In genomic region chr11:117825333-117826101, GRCm38 (mm10) we compare ENCODE assay signal across 8 mouse cellular contexts. TPM values are rescaled to one million over a fixed set of nuclear protein-coding genes. Genes with fewer than 3 reads are reported as not detected.
DNase-seq lines count a peak whose midpoint lies in the region; ATAC-seq and TF ChIP-seq lines count a peak whose summit lies in the region.

TSS of gene Afmid (plus strand) at chr11:117825924.
TSS of gene Tk1 (minus strand) at chr11:117826092.

- H3K4me1 ChIP-seq in embryonic facial prominence, embryonic 13.5 days, result peaks cover 68% of the 10 kb centered on the region
- H3K4me1 ChIP-seq in heart, embryonic 11.5 days (ENCODE audit: control insufficient read depth, insufficient read depth, low read length), result peaks cover 57% of the 10 kb centered on the region
- H3K4me1 ChIP-seq in lung, postnatal 0 days (ENCODE audit: insufficient read depth, low read depth, low read length), result peaks cover 62% of the 10 kb centered on the region

- peak within 1 kb of the TSS; percentile 62 for H3K4me3 ChIP-seq in embryonic facial prominence, embryonic 13.5 days
- peak within 1 kb of the TSS; percentile 65 for H3K4me3 ChIP-seq in heart, embryonic 11.5 days (ENCODE audit: low read depth, low read length)
- peak within 1 kb of the TSS; percentile 27; the same call in 1 of the 2 replicates for H3K4me3 ChIP-seq in lung, postnatal 0 days (ENCODE audit: low read depth, low read length)

- H3K9me3 ChIP-seq in embryonic facial prominence, embryonic 13.5 days, result no peaks in the 10 kb centered on the region
- no peaks in the 10 kb centered on the region for H3K9me3 ChIP-seq in heart, embryonic 11.5 days (replicated peaks; ENCODE audit: control insufficient read depth, low read length)
- H3K9me3 ChIP-seq in lung, postnatal 0 days (ENCODE audit: low read length), result no peaks in the 10 kb centered on the region

- H3K27ac ChIP-seq in embryonic facial prominence, embryonic 13.5 days, result peak within 1 kb of the TSS; percentile 95
- peak within 1 kb of the TSS; percentile 89 for H3K27ac ChIP-seq in heart, embryonic 11.5 days (ENCODE audit: low read depth, low read length)
- peak within 1 kb of the TSS; percentile 43 for H3K27ac ChIP-seq in lung, postnatal 0 days (ENCODE audit: low read length)

- H3K36me3 ChIP-seq in embryonic facial prominence, embryonic 13.5 days, result peaks cover 30% of the 10 kb centered on the region
- H3K36me3 ChIP-seq in heart, embryonic 11.5 days (ENCODE audit: control insufficient read depth, insufficient read depth, low read length), result peaks cover 14% of the 10 kb centered on the region
- no peaks in the 10 kb centered on the region for H3K36me3 ChIP-seq in lung, postnatal 0 days (ENCODE audit: insufficient read depth, low read length)

- peak within 1 kb of the TSS; percentile 86 for H3K4me2 ChIP-seq in embryonic facial prominence, embryonic 13.5 days
- H3K4me2 ChIP-seq in heart, embryonic 11.5 days, result peak within 1 kb of the TSS; percentile 81
- H3K4me2 ChIP-seq in lung, postnatal 0 days (replicated peaks; ENCODE audit: low read depth, low read length), result peak within 1 kb of the TSS; percentile 63

- H3K9ac ChIP-seq in embryonic facial prominence, embryonic 13.5 days, result peak within 1 kb of the TSS; percentile 81
- H3K9ac ChIP-seq in heart, embryonic 11.5 days (ENCODE audit: low read depth, low read length), result peak within 1 kb of the TSS; percentile 86
- H3K9ac ChIP-seq in lung, postnatal 0 days (replicated peaks; ENCODE audit: low read depth), result peak within 1 kb of the TSS; percentile 20; the same call in 1 of the 2 replicates

- TF ChIP-seq CTCF in lung, postnatal 0 days (IDR thresholded peaks at IDR 0.05), result no peak

- H3K27me3 ChIP-seq in embryonic facial prominence, embryonic 13.5 days, result no peaks in the 10 kb centered on the region
- no peaks in the 10 kb centered on the region for H3K27me3 ChIP-seq in heart, embryonic 11.5 days (ENCODE audit: control insufficient read depth, insufficient read depth, low read length)
- H3K27me3 ChIP-seq in lung, postnatal 0 days (replicated peaks; ENCODE audit: insufficient read depth, low read length), result no peaks in the 10 kb centered on the region

- peak; percentile 68 for ATAC-seq in embryonic facial prominence, embryonic 13.5 days (ENCODE audit: insufficient number of reproducible peaks, insufficient read depth, low FRiP score, low TSS enrichment, low read depth)
- 0 out of 2 replicates have a peak, but pooled peaks have one; percentile 27 for ATAC-seq in heart, embryonic 11.5 days (replicated peaks; ENCODE audit: insufficient number of reproducible peaks, low FRiP score, low TSS enrichment)
- ATAC-seq in lung, postnatal 0 days, result peak; percentile 32

- WGBS in embryonic facial prominence, embryonic 13.5 days, result under 1% methylated on average over 34 of the region's 34 CpGs
- WGBS in heart, embryonic 11.5 days (ENCODE audit: insufficient replicate concordance), result under 1% methylated on average over 34 of the region's 34 CpGs
- WGBS in lung, postnatal 0 days, result under 1% methylated on average over 34 of the region's 34 CpGs

- DNase-seq in 3T3-L1 (ENCODE audit: low read depth, low spot score), result peak; percentile 97
- peak; percentile 20 for DNase-seq in T-cell, adult 2 months (ENCODE audit: low spot score)
- peak; percentile 90 for DNase-seq in kidney, adult 9 months
- DNase-seq in lung, postnatal 0 days (ENCODE audit: low spot score), result peak; percentile 92
- DNase-seq in retina, postnatal 1 day, result peak; percentile 90
- DNase-seq in urinary bladder, postnatal 36 days (ENCODE audit: low spot score in 2 of 2), result peak; percentile 61 to 72

- TF ChIP-seq EP300 in lung, postnatal 0 days (IDR thresholded peaks at IDR 0.05), result no peak

RNA-seq across cellular contexts. Expression of gene Afmid, which starts in this region (rescaled TPM):
- polyA plus RNA-seq in embryonic facial prominence, embryonic 13.5 days (2015; fragmentation: Nextera tagmentation; extraction: Ambion mirVana), result 4.2 and 5.1 TPM in 2 replicates
- polyA plus RNA-seq in heart, embryonic 11.5 days (2014; fragmentation: Nextera tagmentation; extraction: Ambion mirVana), result 13.1 and 14.3 TPM in 2 replicates
- polyA plus RNA-seq in lung, postnatal 0 days (2015; fragmentation: Nextera tagmentation; extraction: Ambion mirVana), result 2.4 and 2.9 TPM in 2 replicates

RNA-seq across cellular contexts. Expression of gene Tk1, which starts in this region (rescaled TPM):
- 143 and 150 TPM in 2 replicates for polyA plus RNA-seq in embryonic facial prominence, embryonic 13.5 days (2015; fragmentation: Nextera tagmentation; extraction: Ambion mirVana)
- 98.5 and 101 TPM in 2 replicates for polyA plus RNA-seq in heart, embryonic 11.5 days (2014; fragmentation: Nextera tagmentation; extraction: Ambion mirVana)
- 12.4 and 16.0 TPM in 2 replicates for polyA plus RNA-seq in lung, postnatal 0 days (2015; fragmentation: Nextera tagmentation; extraction: Ambion mirVana)

Comparison
In these comparisons a context has a peak if more than half of its experiments do, and no peak if none do; other contexts are left out.
1. Peak in every context shown above with its lines: DNase-seq, ATAC-seq, H3K4me3 ChIP-seq and H3K27ac ChIP-seq.
2. DNase-seq: peak in every context shown above with its lines; median percentile 97 in 3T3-L1; 92 in lung, postnatal 0 days; 90 in kidney, adult 9 months; 90 in retina, postnatal 1 day; 66 in urinary bladder, postnatal 36 days; 20 in T-cell, adult 2 months.
3. H3K27ac ChIP-seq: peak in every context shown above with its lines; median percentile 95 in embryonic facial prominence, embryonic 13.5 days; 89 in heart, embryonic 11.5 days; 43 in lung, postnatal 0 days.
4. H3K9ac ChIP-seq: peak in every context shown above with its lines; median percentile 86 in heart, embryonic 11.5 days; 81 in embryonic facial prominence, embryonic 13.5 days; 20 in lung, postnatal 0 days.